Mouse (Mus musculus): Measurements from ENCODE around the gene Slc30a2.
"Not testable (repeated sequence)": the region's sequence is repeated elsewhere in the genome, so short reads cannot be mapped to it uniquely, and the experiment has no call there.

The Slc30a2 gene

DNA sequence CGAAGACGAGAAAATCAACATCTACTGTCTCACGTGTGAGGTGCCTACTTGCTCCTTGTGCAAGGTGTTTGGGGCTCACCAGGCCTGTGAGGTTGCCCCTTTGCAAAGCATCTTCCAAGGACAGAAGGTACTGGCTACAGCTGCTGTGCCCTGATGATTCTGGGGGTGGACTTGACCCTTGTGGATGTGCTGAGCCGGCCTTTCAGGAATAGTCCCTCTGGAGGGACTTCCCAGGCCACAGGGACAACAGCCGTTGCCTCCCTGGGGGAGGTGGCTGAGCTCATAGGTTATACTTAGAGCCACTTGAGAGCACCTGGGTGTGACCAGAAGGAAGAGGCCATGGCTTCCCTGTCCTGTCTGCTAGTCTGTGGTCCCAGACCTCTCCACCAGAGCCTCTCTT is 23.3 kb upstream of the Slc30a2 start:
- no peak for DNase-seq (ENCODE audit: low read depth, low spot score)

DNA sequence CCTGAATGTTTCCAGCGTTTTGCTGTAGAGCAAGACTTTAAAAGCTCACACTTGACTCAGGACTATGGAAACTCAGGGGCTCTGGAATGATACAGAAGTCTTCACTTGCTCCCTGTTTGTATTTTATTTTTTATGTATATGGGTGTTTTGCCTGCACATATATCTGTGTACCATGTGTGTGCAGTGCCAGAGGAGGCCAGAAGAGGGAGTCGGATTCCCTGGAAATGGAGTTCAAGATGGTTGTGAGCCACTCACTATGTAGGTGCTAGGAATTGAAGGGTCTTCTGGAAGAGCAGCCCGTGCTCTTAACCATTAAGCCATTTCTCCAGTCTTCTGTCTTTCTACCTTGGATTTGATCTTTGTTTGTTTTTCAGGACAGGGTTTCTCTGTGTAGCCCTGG is 21.5 kb upstream of the Slc30a2 start:
- no peak for DNase-seq (ENCODE audit: low read depth, low spot score)

DNA sequence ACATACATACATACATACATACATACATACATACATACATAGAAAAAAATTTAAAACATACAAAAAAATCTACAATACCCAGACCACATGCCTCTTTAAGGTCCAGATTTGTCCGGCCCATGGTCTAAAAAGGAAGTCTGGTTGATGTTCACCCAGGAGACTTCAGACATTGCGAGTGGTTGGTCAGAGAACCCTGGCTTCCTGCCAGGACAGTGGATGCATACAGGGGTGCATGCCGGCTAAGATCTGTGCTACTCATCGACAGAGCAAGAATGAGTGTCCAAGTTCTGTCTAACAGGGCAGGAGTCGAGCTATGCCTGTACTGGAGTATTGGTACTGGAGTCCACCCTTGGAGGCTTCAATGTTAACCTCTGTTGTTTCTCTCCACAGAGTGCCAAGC is 18.3 kb upstream of the Slc30a2 start:
- DNase-seq (ENCODE audit: low read depth, low spot score) = no peak

DNA sequence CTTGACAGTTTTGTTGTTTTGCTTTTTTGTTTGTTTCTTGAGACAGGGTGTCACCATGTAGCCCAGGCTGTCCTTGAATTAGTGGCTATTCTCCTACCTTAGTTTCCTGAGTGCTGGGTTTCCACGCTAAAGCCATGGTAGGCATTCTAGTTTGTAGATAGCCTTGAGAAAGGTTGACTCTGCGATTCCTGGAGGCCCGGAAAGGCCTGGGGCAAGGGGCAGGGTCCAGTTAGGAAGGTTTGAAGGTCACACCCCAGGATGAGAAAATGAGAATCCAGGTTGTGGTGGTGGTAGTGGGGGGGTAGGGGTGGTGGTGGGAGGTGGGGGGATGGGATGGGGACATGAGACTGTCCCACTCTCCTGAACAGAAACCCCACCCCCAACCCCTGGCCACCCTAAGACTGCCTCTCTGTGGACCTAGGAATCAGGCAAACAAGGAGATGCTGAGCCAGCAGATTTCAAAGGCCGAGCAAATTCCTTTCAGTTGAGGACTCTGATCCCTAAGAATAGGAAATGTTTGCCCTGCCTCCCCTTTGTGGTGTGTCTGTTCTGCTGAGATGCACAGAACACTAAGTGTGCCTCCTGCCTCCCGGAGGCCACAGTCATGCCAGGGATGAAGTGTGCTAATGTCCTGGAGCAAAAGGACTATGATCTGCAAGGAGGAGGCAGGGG is 16.0 kb upstream of the Slc30a2 start:
- DNase-seq (ENCODE audit: low read depth, low spot score) = no peak

DNA sequence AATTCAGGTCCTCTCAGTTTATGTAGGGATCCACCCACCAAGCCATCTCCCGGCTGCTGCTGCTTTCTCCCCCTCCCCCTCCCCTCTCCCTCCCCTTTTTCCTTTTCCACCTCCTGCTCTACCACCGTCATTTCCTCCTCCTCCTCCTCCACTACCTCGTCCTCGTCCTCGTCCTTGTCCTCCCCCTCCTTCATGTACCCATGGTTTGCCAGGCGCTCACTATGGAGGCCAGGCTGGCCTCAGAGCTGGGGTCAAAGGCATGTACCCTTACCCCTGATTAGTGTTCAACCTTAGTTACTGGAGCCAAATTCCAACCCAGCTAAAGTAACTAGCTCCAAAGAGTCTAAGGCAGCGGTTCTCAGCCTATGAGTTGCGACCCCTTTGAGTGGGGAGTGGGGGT is 14.8 kb upstream of the Slc30a2 start:
- no peak for DNase-seq (ENCODE audit: low read depth, low spot score)

DNA sequence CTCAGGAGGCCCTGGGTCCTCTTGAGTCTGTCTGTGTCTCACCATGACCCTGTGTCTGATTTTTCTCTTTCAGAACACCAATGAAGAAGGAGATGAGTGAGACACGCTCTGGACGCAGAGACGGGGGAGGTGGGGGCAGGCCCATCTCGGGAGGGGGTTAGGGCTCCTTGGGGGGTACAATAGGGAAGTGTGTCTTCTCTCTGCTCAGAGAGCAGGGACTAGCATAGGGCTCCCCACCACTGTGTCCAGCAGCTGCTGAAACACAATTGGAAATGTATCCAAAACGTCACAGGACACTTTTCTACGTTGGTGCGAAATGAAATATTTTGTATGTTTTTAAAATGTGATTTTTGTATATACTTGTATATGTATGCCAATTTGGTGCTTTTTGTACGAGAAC is 14.1 kb upstream of the Slc30a2 start:
- DNase-seq (ENCODE audit: low read depth, low spot score) = no peak

DNA sequence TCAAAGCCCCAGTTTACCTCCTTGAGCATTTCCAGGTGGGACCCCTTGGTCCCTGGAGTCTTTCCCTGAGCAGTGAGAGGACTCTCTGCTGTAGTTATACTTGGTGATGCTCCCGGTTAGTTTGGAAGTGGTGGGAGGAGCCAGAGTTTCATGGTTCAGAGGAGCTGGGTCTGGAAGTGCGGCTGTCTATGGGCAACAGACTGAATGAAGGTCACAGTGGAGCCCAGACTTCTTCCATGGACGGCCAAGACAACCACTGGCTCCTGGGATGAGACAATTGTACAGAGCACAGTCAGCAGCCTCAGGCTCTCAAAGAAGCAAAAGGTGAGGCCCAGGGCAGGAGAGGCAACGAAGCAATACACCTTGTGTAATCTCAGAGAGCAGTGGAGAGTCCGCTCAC is 12.7 kb upstream of the Slc30a2 start:
- DNase-seq (ENCODE audit: low read depth, low spot score) = no peak

DNA sequence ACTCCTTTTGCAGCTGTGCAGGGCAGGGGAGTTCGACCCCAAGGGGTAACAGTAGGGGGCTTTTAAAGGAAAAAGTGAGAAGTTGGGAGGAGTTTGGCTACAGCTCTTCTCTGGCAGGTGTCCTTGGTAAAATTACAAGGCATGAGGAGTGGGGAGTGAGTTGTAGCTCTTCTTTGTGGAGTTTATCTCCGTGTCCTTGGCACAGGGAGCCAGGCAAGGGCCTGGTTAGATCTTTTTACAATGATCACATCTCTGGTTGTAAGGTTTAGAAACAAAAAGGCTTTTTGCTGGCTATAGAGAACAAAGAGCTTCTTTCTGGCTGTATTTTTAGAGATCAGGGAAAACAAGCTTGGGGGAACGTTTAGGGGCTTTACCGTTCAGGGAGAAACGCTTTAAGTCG is 1.8 kb upstream of the Slc30a2 start:
- not testable (repeated sequence) for DNase-seq (ENCODE audit: low read depth, low spot score)

DNA sequence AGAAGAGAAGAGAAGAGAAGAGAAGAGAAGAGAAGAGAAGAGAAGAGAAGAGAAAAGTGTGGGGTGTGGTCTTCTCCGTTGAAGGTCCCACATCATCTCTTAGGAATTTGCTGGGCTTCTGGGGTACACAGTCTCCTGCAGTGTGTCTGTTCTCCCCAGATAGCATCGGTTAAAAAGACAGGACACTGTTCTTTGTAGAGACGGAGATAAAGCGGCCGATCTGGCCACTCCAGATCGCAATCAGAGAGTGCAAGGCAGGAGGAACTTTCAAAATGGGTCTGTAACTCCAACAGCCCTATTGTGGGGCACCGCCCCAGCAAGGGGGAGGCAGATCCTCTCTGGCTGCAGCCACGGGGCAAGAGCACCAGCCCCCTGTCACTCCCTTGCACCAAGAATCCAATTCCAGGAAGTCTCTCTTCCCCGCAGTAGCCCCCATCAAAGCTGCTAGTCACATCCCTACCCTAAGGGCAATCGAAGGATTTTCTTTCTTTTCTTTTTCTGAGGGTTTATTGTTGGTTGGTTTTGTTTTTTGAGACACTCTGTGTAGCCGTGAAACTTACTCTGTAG is 685 bp upstream of the Slc30a2 start:
- DNase-seq (ENCODE audit: low read depth, low spot score) = no peak

DNA sequence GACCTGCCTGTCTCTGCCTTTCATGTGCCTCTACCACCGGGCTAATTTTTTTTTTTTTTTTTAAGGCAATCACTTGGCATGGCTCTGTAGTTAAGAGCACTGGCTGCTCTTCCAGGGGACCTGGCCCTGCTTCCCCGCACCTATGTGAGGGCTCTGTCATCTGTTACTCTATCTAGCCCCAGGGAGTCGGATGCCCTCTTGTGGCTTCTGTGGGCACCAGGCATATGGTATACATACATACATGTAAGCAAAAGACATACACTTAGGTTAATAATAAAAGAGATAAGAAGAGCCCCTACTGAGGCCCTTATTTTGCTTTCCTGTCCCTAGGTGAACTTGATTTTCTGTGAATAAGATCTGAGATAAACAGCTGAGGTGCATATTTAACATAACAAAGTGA is 1.6 kb downstream of the Slc30a2 start:
- no peak for DNase-seq (ENCODE audit: low read depth, low spot score)

DNA sequence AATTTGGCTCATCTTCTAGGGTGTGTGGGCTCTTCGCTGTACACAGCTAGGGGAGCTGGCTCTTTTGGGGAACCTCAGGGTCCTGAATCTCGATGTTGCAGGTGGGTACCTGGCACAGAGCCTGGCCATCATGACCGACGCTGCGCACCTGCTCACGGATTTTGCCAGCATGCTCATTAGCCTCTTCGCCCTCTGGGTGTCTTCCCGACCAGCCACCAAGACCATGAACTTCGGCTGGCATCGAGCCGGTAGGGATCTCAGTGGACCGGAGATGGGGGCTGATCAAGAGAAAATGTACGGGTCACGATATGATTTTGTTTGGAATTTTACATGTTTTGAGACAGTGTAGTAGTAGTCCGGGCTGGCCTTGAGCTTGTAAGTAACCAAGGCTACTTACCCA is 2.8 kb downstream of the Slc30a2 start:
- DNase-seq (ENCODE audit: low read depth, low spot score) = no peak

DNA sequence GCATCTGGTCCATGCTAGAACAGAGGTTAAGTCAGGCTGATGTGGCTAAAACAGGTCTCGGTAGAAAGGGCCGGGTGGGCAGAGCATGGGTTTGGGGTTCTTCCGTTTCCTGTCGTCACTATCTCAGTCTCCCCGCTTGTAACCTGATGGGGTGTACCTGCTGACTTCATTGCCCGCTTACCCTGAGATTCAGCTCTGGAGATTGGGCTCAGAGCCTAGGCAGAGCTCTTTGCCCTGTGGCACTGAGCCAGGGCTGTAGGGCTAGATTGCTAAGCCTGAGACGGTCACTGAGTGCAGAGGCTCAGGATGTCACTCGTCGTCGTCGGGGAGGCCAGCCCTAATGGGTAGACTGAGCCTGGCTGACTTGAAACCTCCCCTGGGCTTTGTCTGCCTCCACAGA is 5.1 kb downstream of the Slc30a2 start:
- no peak for DNase-seq (ENCODE audit: low read depth, low spot score)

DNA sequence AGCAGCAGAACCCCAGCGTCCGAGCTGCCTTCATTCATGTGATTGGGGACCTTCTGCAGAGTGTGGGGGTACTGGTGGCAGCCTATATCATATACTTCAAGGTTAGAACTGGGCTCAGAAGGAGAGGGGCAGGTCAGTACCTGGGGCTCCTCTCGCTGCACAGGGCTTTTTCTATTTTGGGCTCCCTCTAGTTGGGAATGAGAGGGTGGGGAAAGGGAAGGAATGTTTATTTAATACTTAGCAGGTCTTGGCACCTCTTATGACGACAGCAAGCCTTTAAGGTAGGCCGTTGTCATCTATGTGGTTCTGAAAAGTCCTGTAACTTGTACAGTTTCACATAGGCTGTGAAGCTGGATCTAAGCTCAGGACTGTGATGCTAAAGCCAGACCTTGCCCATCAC is 5.6 kb downstream of the Slc30a2 start:
- no peak for DNase-seq (ENCODE audit: low read depth, low spot score)

DNA sequence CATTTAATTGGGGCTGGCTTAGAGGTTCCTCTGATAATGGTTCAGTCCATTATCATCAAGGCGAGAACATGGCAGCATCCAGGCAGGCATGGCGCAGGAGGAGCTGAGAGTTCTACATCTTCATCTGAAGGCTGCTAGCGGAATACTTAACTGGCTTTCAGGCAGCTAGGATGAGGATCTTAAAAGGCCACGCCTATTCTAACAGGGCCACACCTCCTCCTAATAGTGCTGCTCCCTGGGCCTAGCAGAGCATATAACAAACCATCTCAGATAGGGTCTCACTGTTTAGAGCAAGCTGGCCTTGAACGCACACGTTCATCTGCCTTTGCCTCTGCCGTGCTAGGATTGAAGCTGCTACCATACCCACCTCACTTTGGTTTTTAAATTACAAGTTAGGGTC is 6.8 kb downstream of the Slc30a2 start:
- DNase-seq (ENCODE audit: low read depth, low spot score) = no peak

DNA sequence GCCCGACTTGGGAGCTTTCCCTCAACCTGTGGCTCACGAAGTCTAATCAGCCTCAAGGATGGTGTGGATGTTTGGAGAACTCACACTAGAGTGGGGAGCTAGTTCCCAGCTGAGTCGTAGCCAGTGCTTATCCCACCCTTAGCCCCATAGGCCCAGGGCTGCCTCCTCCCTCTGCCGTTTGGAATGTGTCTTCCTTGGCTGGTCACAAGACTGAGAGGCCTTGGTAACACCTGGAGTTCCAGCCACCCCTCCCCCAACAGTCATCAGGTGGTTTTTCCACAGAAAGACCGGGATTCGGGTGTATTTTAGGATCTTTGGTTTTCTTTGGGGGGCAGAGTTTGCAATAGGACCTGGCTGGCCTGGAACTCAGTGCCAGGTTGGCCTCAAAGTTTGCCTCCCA is 7.7 kb downstream of the Slc30a2 start:
- DNase-seq (ENCODE audit: low read depth, low spot score) = no peak

DNA sequence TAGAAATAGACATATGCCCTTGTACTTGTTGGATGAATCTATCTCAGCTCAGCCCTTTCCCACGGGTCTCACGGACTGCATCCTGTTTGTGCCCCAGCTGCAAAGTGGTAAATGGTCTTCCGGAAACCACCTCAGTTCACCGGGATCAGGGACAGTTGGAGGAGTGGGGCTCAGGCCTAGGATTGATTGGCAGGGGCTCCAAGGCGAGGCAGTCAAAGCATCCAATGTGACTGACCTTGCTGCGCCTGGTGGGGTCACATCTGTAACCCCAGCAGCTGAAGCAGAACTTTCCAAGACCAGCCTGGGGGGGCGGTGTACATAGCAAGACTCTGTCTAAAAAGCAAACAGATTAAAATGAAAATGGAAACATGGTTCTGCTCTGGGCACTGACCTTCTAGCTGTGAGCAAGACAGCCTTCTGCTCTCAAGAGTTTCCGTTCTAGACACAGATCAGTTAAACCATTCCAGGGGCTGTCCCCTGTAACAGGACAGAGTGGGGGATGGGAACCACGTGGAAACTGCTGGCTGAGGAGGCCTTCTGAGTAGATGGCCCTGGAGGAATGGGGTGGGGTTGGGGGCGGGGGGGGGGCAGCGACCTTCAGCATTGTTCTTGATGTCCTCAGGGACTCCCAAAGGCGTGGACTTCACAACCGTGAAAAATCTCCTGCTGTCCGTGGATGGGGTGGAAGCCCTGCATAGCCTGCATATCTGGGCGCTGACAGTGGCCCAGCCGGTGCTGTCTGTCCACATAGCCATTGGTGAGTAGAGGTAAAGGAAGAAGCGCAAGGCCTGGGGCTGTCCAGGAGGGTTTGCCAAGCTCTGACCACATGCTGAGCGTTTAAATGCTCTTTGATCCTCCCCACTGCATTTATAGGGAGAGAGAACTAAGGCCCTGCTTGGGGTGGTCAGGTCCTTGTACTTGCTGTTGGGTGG is 8.6 kb downstream of the Slc30a2 start:
- no peak for DNase-seq (ENCODE audit: low read depth, low spot score)

DNA sequence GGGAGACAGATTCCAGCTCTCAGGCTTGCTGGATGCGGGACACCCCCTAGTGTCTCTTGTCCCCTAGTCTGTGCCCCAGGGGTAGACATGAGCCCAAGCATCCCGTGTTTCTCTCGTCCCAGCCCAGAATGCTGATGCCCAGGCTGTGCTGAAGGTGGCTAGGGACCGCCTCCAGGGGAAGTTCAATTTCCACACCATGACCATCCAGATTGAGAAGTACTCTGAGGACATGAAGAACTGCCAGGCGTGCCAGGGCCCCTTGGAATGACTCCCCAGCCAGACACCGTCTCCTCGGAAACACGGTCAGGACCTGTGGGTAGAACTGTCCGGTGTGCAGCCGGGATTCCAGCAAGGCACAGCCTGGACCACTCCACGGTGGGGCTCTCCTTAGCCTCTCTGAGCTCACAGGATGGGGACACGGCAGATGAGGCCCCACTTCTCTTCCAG is 9.3 kb downstream of the Slc30a2 start:
- DNase-seq (ENCODE audit: low read depth, low spot score) = no peak

DNA sequence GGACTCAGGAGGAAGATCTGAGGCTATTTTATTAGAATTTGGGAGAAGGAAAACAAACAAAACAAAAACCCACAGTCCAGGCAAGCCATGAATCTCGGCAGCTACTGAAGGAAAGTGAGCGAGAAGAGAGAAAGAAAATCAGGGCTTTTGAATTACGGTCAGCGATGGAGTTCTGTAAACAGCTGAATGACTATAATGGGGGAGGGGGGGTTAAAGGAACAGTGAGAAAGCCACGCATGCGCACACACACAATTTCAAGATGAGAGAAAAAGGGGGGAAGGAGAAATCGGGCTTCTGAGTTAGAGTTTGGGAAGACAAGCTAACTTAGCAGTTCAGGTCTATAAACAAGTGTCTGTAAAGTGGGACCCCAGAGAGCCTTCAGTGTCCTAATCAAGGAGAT is 9.9 kb downstream of the Slc30a2 start:
- DNase-seq (ENCODE audit: low read depth, low spot score) = no peak

DNA sequence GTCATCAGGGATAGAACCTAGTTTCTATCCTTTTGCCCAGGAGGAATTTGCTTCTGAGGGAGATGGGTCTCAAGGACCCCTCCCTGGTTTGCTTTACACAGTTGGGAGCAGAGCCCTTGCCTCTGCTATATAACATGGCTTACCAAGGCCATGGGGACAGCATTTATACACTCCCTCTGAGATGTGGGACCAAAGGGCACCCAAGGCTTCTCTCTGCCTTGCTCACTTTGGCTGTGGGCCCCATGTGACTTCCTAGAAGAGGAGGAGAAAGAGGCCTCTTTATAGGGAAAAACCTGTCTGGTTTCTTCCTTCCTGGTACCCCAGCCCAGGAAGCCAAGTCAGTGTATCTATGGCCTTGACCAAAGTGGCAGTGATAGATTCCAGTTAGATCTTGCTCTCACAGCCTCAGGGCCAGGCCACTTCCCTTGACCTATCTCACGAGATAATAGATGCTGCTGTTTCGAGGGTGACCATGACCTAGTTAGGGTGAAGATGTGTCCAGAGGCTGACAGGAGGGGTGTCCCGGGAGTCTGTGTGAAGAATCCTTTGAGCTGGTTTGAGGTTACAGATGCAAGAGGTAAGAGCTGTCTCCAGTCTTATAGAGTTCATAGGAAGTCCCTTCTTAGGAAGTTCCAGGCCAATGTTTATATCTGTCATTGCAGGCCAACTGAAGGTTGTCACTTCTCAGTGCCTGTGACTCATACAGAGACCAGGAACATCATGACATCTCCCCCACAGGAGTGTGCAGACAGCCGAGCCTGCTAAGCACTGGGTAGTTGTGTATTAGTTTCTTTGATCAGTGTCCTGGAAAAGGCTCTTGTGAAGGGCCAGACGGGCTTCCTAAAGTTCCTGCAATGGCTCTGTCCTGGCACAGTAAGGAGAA is 10.8 kb downstream of the Slc30a2 start:
- DNase-seq (ENCODE audit: low read depth, low spot score) = no peak

DNA sequence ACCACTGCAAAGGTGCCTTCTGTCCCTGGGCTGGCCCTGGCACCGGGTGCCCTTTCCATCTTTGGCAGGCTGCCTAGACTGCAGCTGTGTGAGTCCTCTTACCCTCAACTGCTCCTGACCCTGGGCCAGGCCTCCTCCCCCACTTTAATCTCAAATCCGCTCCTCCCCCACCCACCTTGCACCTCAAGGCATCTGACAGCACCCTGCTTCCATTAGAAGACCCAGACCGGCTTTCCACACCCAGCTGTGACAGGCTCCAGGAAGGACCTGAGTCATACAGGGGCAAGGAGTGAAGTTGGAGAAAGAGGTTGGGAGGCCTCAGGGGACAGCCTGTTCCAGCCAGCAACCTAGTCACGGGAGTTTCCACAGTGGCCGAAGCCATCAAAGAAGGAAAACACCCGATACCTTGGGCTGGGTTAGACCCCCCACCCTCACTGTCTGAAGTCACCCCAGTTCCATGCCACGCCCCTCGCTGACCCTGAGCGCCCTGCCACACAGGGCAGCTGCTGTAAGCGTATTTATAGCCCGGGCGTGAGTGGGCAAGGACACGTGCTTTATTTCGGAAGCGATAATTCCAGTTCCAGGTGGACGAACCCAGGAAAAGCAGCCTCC is 13.0 kb downstream of the Slc30a2 start:
- DNase-seq (ENCODE audit: low read depth, low spot score) = no peak
